Mouse (Mus musculus): ENCODE measurements around the gene Slbp. TPM values are rescaled to one million over a fixed set of nuclear protein-coding genes. Genes with fewer than 3 reads are reported as not detected.

The Slbp gene
- total RNA-seq (2012; rRNA removed) (250 and 255 TPM in 2 replicates), polyA plus RNA-seq (2012; ENCODE audit: insufficient read depth in 1 of 2, insufficient read length in 2 of 2, low read depth in 1 of 2, low replicate concordance in 2 of 2, missing spikeins in 1 of 2) (100 to 1,000 TPM; 233 to 731 TPM)

DNA sequence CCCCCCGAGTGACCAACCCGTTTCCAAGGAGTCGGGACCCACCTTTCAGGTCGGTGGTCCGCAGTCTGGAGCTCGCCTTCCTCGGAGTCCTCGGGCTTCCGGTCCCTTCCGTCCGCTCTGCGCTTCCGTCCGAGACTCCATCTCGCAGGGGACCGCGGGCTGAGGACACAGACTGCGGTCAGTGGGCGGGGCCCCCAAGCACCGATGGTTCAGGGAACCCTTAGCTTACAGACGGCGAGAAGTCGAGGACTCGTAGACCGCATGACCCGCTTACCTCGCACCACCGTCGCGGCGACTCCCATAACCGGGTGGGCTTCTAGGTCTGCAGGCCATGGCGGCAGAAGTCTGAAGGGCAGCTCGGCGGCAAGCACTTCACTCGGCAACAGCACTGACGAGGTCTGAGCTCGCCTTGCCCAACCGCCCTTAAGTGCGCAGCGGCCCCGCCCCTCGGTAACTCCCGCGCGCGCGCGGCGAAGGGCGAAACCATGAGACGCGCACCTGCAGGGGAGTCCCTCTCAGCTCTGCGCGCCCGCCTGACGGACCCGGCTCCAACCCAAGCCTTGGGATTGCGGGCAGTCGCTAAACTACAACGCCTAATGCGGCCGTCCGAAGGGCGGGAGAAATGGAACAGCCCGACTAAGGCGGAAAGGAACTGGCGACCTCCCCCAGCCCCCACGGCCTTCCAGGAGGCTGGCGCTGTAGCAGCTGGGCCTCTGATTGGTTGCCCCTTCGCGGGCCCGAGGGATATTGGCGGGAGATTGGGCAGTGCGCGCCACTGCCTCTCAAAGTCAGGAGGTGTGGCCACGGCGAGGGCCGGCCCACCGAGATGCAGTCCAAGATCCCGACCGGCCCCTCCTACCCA lies at the start of gene Slbp:
Slbp (minus strand) TSS at position 654 of the 862 bp plus-strand sequence.
- H3K9me3 ChIP-seq (replicated peaks; ENCODE audit: insufficient read depth, low read length) = no peaks in the 10 kb centered on the region
- peaks cover 14 to 46% of the 10 kb centered on the region in 2 experiments for H3K36me3 ChIP-seq (ENCODE audit: control insufficient read depth in 1 of 2, insufficient read depth in 2 of 2, low read length in 2 of 2)
- peak; percentile 99 for TF ChIP-seq POLR2AphosphoS5 (IDR thresholded peaks at IDR 0.05; ENCODE audit: borderline replicate concordance, low read depth, low read length)
- no peak for TF ChIP-seq POLR2AphosphoS2 (IDR thresholded peaks at IDR 0.05; ENCODE audit: low read length)
- TF ChIP-seq ETS1 (IDR thresholded peaks at IDR 0.05; ENCODE audit: low read depth, low read length) = no peak
- TF ChIP-seq MAFK (IDR thresholded peaks at IDR 0.05; ENCODE audit: borderline replicate concordance, low read depth, low read length) = no peak
- 0 out of 6 replicates have a peak, but pooled peaks of 1 of the 3 experiments have one; percentile 0 for TF ChIP-seq CTCF (IDR thresholded peaks at IDR 0.05 in 2 of 3, conservative IDR thresholded peaks at IDR 0.05 in 1 of 3; ENCODE audit: control insufficient read depth in 1 of 3, insufficient read depth in 1 of 3, low read depth in 2 of 3, low read length in 3 of 3, poor library complexity in 1 of 3, severe bottlenecking in 1 of 3)
- peak; percentile 61; the same call in 1 of the 2 replicates for TF ChIP-seq UBTF (IDR thresholded peaks at IDR 0.05; ENCODE audit: borderline replicate concordance, insufficient read depth, low read depth, low read length)
- peak; percentile 96 for TF ChIP-seq TBP (IDR thresholded peaks at IDR 0.05; ENCODE audit: low read depth, low read length)
- peak; percentile 99 to 100 for TF ChIP-seq POLR2A (IDR thresholded peaks at IDR 0.05; ENCODE audit: control insufficient read depth in 1 of 2, insufficient read depth in 1 of 2, low read depth in 1 of 2, low read length in 2 of 2, poor library complexity in 1 of 2)
- peaks cover 57% of the 10 kb centered on the region for H3K79me2 ChIP-seq (ENCODE audit: control insufficient read depth, insufficient read depth, low read length, poor library complexity)
- peak within 1 kb of the TSS; percentile 40 to 79 for H3K4me3 ChIP-seq (ENCODE audit: control insufficient read depth in 1 of 2, insufficient read depth in 1 of 2, low read depth in 2 of 2, low read length in 2 of 2)
- H3K9ac ChIP-seq (ENCODE audit: control insufficient read depth, low read depth, low read length, poor library complexity, severe bottlenecking) = peak within 1 kb of the TSS; percentile 88
- peak; percentile 100 for DNase-seq (ENCODE audit: low read depth, low spot score)
- H3K4me1 ChIP-seq (ENCODE audit: control insufficient read depth in 1 of 2, insufficient read depth in 2 of 2, low read length in 2 of 2) = peaks cover 4 to 22% of the 10 kb centered on the region in 2 experiments
- H3K27me3 ChIP-seq (ENCODE audit: control insufficient read depth in 1 of 2, insufficient read depth in 2 of 2, low read length in 2 of 2) = no peaks in the 10 kb centered on the region
- peak within 1 kb of the TSS; percentile 88 for H3K27ac ChIP-seq (ENCODE audit: control insufficient read depth, low read depth, low read length)

DNA sequence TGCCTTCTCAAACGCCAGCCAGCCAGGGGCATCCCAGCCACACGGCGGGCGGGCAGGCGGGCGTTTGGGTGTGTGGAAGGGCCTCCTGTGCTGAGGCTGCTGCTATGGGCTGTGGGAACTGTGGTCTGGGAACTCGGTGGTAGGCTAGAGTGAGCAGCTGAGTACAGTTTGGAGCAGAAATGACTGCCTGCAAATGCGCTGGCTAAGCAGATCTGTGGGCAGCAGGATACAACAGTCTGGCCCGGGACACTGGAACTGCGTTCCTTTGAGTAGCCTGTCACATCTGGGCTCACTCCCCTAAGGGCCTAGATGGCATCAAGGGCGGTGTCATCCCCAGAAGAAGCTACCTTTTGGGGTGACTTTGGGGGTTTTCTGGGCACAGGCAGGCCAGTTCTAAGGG lies 49.5 kb upstream of the Slbp start:
- TF ChIP-seq MAX (IDR thresholded peaks at IDR 0.05; ENCODE audit: low read length) (no peak), NRF1 (IDR thresholded peaks at IDR 0.05; ENCODE audit: insufficient read depth, low read depth, low read length, poor library complexity, severe bottlenecking) (no peak), HCFC1 (IDR thresholded peaks at IDR 0.05; ENCODE audit: low read depth, low read length) (no peak)

DNA sequence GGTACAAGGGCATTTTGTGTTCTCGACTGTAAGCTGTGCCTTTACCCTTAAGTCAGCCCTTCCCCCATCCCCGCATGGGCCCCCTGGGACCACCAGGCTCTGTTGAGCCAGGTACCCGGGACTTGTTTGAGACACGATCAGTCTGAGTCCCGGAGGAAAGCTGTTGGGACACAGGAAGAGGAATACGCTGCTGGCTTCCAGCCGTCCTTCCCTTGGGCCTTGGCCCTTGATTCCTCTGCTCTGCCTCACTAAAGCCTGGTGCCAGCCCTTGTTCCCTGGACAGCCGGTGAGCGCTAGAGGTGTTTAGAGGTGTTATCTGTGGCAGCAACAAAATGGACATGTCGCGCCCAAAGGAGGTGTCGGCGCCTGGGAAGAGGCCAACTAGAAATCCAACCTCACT lies 47.6 kb upstream of the Slbp start:
- peaks cover 0 to 11% of the 10 kb centered on the region in 2 experiments for H3K27me3 ChIP-seq (ENCODE audit: control insufficient read depth in 1 of 2, insufficient read depth in 2 of 2, low read length in 2 of 2)
- no peak for DNase-seq (ENCODE audit: low read depth, low spot score)
- no peak for TF ChIP-seq NELFE (IDR thresholded peaks at IDR 0.05; ENCODE audit: low read depth, low read length)
- TF ChIP-seq MAZ (IDR thresholded peaks at IDR 0.05; ENCODE audit: low read depth, low read length) = no peak
- no peak for TF ChIP-seq POLR2AphosphoS5 (IDR thresholded peaks at IDR 0.05; ENCODE audit: borderline replicate concordance, low read depth, low read length)
- TF ChIP-seq KAT2A (conservative IDR thresholded peaks at IDR 0.05; ENCODE audit: low read depth, low read length) = no peak
- TF ChIP-seq TAL1 (IDR thresholded peaks at IDR 0.05; ENCODE audit: low read length) = no peak
- TF ChIP-seq USF2 (IDR thresholded peaks at IDR 0.05; ENCODE audit: borderline replicate concordance in 1 of 2, insufficient read depth in 1 of 2, low read depth in 1 of 2, low read length in 2 of 2) = no peak
- TF ChIP-seq ZNF384 (IDR thresholded peaks at IDR 0.05; ENCODE audit: low read depth, low read length) = no peak
- no peak for TF ChIP-seq SIN3A (IDR thresholded peaks at IDR 0.05; ENCODE audit: low read length)
- no peak for TF ChIP-seq BHLHE40 (IDR thresholded peaks at IDR 0.05; ENCODE audit: borderline replicate concordance, low read depth, low read length)
- TF ChIP-seq POLR2A (IDR thresholded peaks at IDR 0.05; ENCODE audit: control insufficient read depth in 1 of 2, insufficient read depth in 1 of 2, low read depth in 1 of 2, low read length in 2 of 2, poor library complexity in 1 of 2) = no peak
- TF ChIP-seq MAX (IDR thresholded peaks at IDR 0.05; ENCODE audit: low read length) = no peak
- TF ChIP-seq CTCF (IDR thresholded peaks at IDR 0.05 in 2 of 3, conservative IDR thresholded peaks at IDR 0.05 in 1 of 3; ENCODE audit: control insufficient read depth in 1 of 3, insufficient read depth in 1 of 3, low read depth in 2 of 3, low read length in 3 of 3, poor library complexity in 1 of 3, severe bottlenecking in 1 of 3) = no peak
- no peak for TF ChIP-seq NRF1 (IDR thresholded peaks at IDR 0.05; ENCODE audit: insufficient read depth, low read depth, low read length, poor library complexity, severe bottlenecking)
- no peak for TF ChIP-seq ELF1 (IDR thresholded peaks at IDR 0.05; ENCODE audit: low read depth, low read length)
- no peak for TF ChIP-seq E2F4 (IDR thresholded peaks at IDR 0.05; ENCODE audit: borderline replicate concordance, low read depth, low read length)

More for the DNA sequence above, 49.5 kb upstream of the Slbp start:
- H3K27me3 ChIP-seq (ENCODE audit: control insufficient read depth in 1 of 2, insufficient read depth in 2 of 2, low read length in 2 of 2) = no peaks in the 10 kb centered on the region; a peak in 1 of 4 replicates
- H3K4me1 ChIP-seq (ENCODE audit: control insufficient read depth in 1 of 2, insufficient read depth in 2 of 2, low read length in 2 of 2) = peaks cover 0 to 12% of the 10 kb centered on the region in 2 experiments; a peak in 2 of 4 replicates
- no peak overlapping the region for H3K27ac ChIP-seq (ENCODE audit: control insufficient read depth, low read depth, low read length)
- H3K4me3 ChIP-seq (ENCODE audit: control insufficient read depth in 1 of 2, insufficient read depth in 1 of 2, low read depth in 2 of 2, low read length in 2 of 2) = no peak overlapping the region
- no peak overlapping the region for H3K9ac ChIP-seq (ENCODE audit: control insufficient read depth, low read depth, low read length, poor library complexity, severe bottlenecking)
- no peaks in the 10 kb centered on the region for H3K79me2 ChIP-seq (ENCODE audit: control insufficient read depth, insufficient read depth, low read length, poor library complexity)
- H3K9me3 ChIP-seq (replicated peaks; ENCODE audit: insufficient read depth, low read length) = no peaks in the 10 kb centered on the region
- DNase-seq (ENCODE audit: low read depth, low spot score) = no peak
- peaks cover 0 to 10% of the 10 kb centered on the region in 2 experiments; a peak in 2 of 4 replicates for H3K36me3 ChIP-seq (ENCODE audit: control insufficient read depth in 1 of 2, insufficient read depth in 2 of 2, low read length in 2 of 2)

More for the DNA sequence above, 47.6 kb upstream of the Slbp start:
- no peak overlapping the region for H3K27ac ChIP-seq (ENCODE audit: control insufficient read depth, low read depth, low read length)
- no peaks in the 10 kb centered on the region for H3K79me2 ChIP-seq (ENCODE audit: control insufficient read depth, insufficient read depth, low read length, poor library complexity)
- no peak overlapping the region for H3K4me3 ChIP-seq (ENCODE audit: control insufficient read depth in 1 of 2, insufficient read depth in 1 of 2, low read depth in 2 of 2, low read length in 2 of 2)
- no peaks in the 10 kb centered on the region for H3K9me3 ChIP-seq (replicated peaks; ENCODE audit: insufficient read depth, low read length)
- no peak overlapping the region for H3K9ac ChIP-seq (ENCODE audit: control insufficient read depth, low read depth, low read length, poor library complexity, severe bottlenecking)
- no peaks in the 10 kb centered on the region for H3K36me3 ChIP-seq (ENCODE audit: control insufficient read depth in 1 of 2, insufficient read depth in 2 of 2, low read length in 2 of 2)
- H3K4me1 ChIP-seq (ENCODE audit: control insufficient read depth in 1 of 2, insufficient read depth in 2 of 2, low read length in 2 of 2) = no peaks in the 10 kb centered on the region

Measured in MEL (cell line).